In the genomic region with DNA sequence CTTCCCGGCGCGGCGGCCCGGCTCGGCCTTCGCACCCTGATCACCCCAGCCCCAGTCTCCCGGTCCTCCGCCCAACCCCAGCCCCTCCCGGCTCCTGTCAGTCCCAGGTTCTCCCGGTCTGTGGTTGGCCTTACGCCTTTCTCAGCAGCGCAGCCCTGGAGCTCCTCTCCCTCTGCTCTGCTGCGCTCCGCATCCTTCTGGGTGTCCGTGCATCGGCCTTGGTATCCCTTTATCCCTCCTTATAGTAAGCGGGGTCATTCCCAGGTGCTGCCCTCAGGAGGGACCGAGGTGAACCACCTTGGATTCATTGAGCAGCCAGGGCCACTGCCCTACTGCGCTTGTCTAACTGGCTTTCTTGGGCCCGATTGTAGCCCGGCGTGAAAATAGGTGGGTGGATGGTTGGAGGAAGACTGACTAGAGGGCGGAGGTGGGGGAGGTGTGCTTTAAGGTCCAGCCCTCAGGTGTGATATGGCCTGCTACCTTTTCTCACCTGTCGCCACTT, we compare ENCODE assay signal across 8 mouse cellular contexts. TPM values are rescaled to one million over a fixed set of nuclear protein-coding genes. Genes with fewer than 3 reads are reported as not detected.
A peak's percentile ranks its signal among the peaks of the same experiment; 100 is the strongest.
DNase-seq lines count a peak whose midpoint lies in the region; ATAC-seq and TF ChIP-seq lines count a peak whose summit lies in the region.

No protein-coding gene starts in this region.

- peak overlapping the region; percentile 91 for H3K9ac ChIP-seq in embryonic facial prominence, embryonic 12.5 days
- peak overlapping the region; percentile 83 for H3K9ac ChIP-seq in kidney, embryonic 16.5 days (replicated peaks; ENCODE audit: low read length)
- peak overlapping the region; percentile 93 for H3K9ac ChIP-seq in midbrain, embryonic 13.5 days (replicated peaks)

- H3K4me3 ChIP-seq in E14TG2a.4 (replicated peaks; ENCODE audit: low read length): peak overlapping the region; percentile 98
- H3K4me3 ChIP-seq in embryonic facial prominence, embryonic 12.5 days: peak overlapping the region; percentile 82
- peak overlapping the region; percentile 80 for H3K4me3 ChIP-seq in kidney, embryonic 16.5 days (ENCODE audit: low read length)
- peak overlapping the region; percentile 97 for H3K4me3 ChIP-seq in midbrain, embryonic 13.5 days (replicated peaks)

- WGBS in embryonic facial prominence, embryonic 12.5 days: under 1% methylated on average over 25 of the region's 25 CpGs
- WGBS in kidney, embryonic 16.5 days: under 1% methylated on average over 22 of the region's 25 CpGs
- WGBS in midbrain, embryonic 13.5 days: under 1% methylated on average over 25 of the region's 25 CpGs

- peaks cover 49% of the 10 kb centered on the region for H3K36me3 ChIP-seq in E14TG2a.4 (ENCODE audit: insufficient read depth, low read length)
- peaks cover 20% of the 10 kb centered on the region for H3K36me3 ChIP-seq in embryonic facial prominence, embryonic 12.5 days
- peaks cover 10% of the 10 kb centered on the region for H3K36me3 ChIP-seq in kidney, embryonic 16.5 days (ENCODE audit: insufficient read depth, low read length)
- H3K36me3 ChIP-seq in midbrain, embryonic 13.5 days: peaks cover 20% of the 10 kb centered on the region

- no peaks in the 10 kb centered on the region for H3K27me3 ChIP-seq in E14TG2a.4 (ENCODE audit: insufficient read depth, low read length)
- no peaks in the 10 kb centered on the region for H3K27me3 ChIP-seq in embryonic facial prominence, embryonic 12.5 days
- H3K27me3 ChIP-seq in kidney, embryonic 16.5 days (ENCODE audit: insufficient read depth, low read length): no peaks in the 10 kb centered on the region
- no peaks in the 10 kb centered on the region for H3K27me3 ChIP-seq in midbrain, embryonic 13.5 days

- no peak for TF ChIP-seq CTCF in E14TG2a.4 (conservative IDR thresholded peaks at IDR 0.05; ENCODE audit: low read length)

- ATAC-seq in embryonic facial prominence, embryonic 12.5 days (ENCODE audit: insufficient number of reproducible peaks, insufficient read depth, low FRiP score, low TSS enrichment): peak; percentile 44
- peak; percentile 62 for ATAC-seq in kidney, embryonic 16.5 days (ENCODE audit: low FRiP score, low TSS enrichment)
- ATAC-seq in midbrain, embryonic 13.5 days: peak; percentile 61

- no peaks in the 10 kb centered on the region for H3K9me3 ChIP-seq in E14TG2a.4 (ENCODE audit: low read length)
- H3K9me3 ChIP-seq in embryonic facial prominence, embryonic 12.5 days: no peaks in the 10 kb centered on the region
- no peaks in the 10 kb centered on the region for H3K9me3 ChIP-seq in kidney, embryonic 16.5 days (ENCODE audit: low read length)
- no peaks in the 10 kb centered on the region for H3K9me3 ChIP-seq in midbrain, embryonic 13.5 days

- H3K27ac ChIP-seq in embryonic facial prominence, embryonic 12.5 days: peak overlapping the region; percentile 94
- H3K27ac ChIP-seq in kidney, embryonic 16.5 days (ENCODE audit: low read length): peak overlapping the region; percentile 95
- H3K27ac ChIP-seq in midbrain, embryonic 13.5 days: peak overlapping the region; percentile 86

- H3K4me1 ChIP-seq in E14TG2a.4 (replicated peaks; ENCODE audit: low read depth, low read length): peaks cover 62% of the 10 kb centered on the region
- peaks cover 30% of the 10 kb centered on the region for H3K4me1 ChIP-seq in embryonic facial prominence, embryonic 12.5 days
- peaks cover 32% of the 10 kb centered on the region for H3K4me1 ChIP-seq in kidney, embryonic 16.5 days (ENCODE audit: insufficient read depth, low read length)
- peaks cover 53% of the 10 kb centered on the region for H3K4me1 ChIP-seq in midbrain, embryonic 13.5 days (replicated peaks)

- peak overlapping the region; percentile 72 for H3K4me2 ChIP-seq in embryonic facial prominence, embryonic 12.5 days (replicated peaks)
- peak overlapping the region; percentile 85 for H3K4me2 ChIP-seq in kidney, embryonic 16.5 days (replicated peaks; ENCODE audit: low read depth, low read length)
- peak overlapping the region; percentile 99 for H3K4me2 ChIP-seq in midbrain, embryonic 13.5 days (replicated peaks)

- peak; percentile 45 for DNase-seq in kidney, adult 11 months
- no peak for DNase-seq in kidney, postnatal 4 days
- DNase-seq in adrenal gland, postnatal 36 days: no peak
- no peak for DNase-seq in ovary, postnatal 14 days (ENCODE audit: low spot score)

RNA-seq across cellular contexts. Expression of a gene that starts 3.0 kb away (rescaled TPM):
- polyA plus RNA-seq in embryonic facial prominence, embryonic 12.5 days (2016; fragmentation: Nextera tagmentation; extraction: Ambion mirVana): 1,101 and 1,116 TPM in 2 replicates
- polyA plus RNA-seq in kidney, embryonic 16.5 days (2015; fragmentation: Nextera tagmentation; extraction: Ambion mirVana): 768 and 780 TPM in 2 replicates
- 740 and 763 TPM in 2 replicates for polyA plus RNA-seq in midbrain, embryonic 13.5 days (2015; fragmentation: Nextera tagmentation; extraction: Ambion mirVana)
- total RNA-seq in adrenal gland, postnatal 36 days (2021): 100 to 1,000 TPM; 461 to 462 TPM

RNA-seq across cellular contexts. Expression of a gene that starts 3.3 kb away (rescaled TPM):
- 120 and 122 TPM in 2 replicates for polyA plus RNA-seq in embryonic facial prominence, embryonic 12.5 days (2016; fragmentation: Nextera tagmentation; extraction: Ambion mirVana)
- 114 and 119 TPM in 2 replicates for polyA plus RNA-seq in kidney, embryonic 16.5 days (2015; fragmentation: Nextera tagmentation; extraction: Ambion mirVana)
- 122 and 132 TPM in 2 replicates for polyA plus RNA-seq in midbrain, embryonic 13.5 days (2015; fragmentation: Nextera tagmentation; extraction: Ambion mirVana)
- 10 to 100 TPM; 79.8 TPM for total RNA-seq in adrenal gland, postnatal 36 days (2021)

RNA-seq across cellular contexts. Expression of a gene that starts 11.1 kb away (rescaled TPM):
- 1.9 and 2.1 TPM in 2 replicates for polyA plus RNA-seq in embryonic facial prominence, embryonic 12.5 days (2016; fragmentation: Nextera tagmentation; extraction: Ambion mirVana)
- 1.2 and 1.7 TPM in 2 replicates for polyA plus RNA-seq in kidney, embryonic 16.5 days (2015; fragmentation: Nextera tagmentation; extraction: Ambion mirVana)
- polyA plus RNA-seq in midbrain, embryonic 13.5 days (2015; fragmentation: Nextera tagmentation; extraction: Ambion mirVana): 1.6 and 1.8 TPM in 2 replicates
- under 1 TPM; 0.33 to 0.46 TPM for total RNA-seq in adrenal gland, postnatal 36 days (2021)

RNA-seq across cellular contexts. Expression of a gene that starts 56.9 kb away (rescaled TPM):
- 29.8 and 30.4 TPM in 2 replicates for polyA plus RNA-seq in embryonic facial prominence, embryonic 12.5 days (2016; fragmentation: Nextera tagmentation; extraction: Ambion mirVana)
- polyA plus RNA-seq in kidney, embryonic 16.5 days (2015; fragmentation: Nextera tagmentation; extraction: Ambion mirVana): 25.8 and 27.2 TPM in 2 replicates
- polyA plus RNA-seq in midbrain, embryonic 13.5 days (2015; fragmentation: Nextera tagmentation; extraction: Ambion mirVana): 36.1 and 38.5 TPM in 2 replicates
- total RNA-seq in adrenal gland, postnatal 36 days (2021): 10 to 100 TPM; 20.9 to 26.9 TPM
